Comparison of ENCODE assay signal across 21 mouse cellular contexts in the genomic region with DNA sequence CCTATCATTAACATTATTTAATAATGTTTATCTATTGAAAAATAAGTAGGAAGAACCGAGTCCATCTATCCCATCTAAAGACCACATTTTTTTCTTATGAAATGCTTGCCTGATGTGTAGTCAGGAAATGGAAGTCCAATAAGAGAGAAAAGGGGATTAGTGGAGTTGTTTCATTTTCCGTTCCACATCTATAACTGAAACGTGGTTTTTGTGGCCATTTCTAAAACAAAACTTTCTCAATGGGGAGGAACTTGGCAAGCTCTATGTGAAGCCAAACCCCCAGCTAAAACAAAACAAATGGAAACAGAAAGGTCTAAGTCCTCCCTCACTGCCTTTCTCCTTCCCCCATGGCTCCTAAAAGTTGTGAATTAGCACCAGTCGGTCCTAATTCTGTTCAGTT. TPM values are rescaled to one million over a fixed set of nuclear protein-coding genes. Genes with fewer than 3 reads are reported as not detected.
DNase-seq lines count a peak whose midpoint lies in the region; ATAC-seq and TF ChIP-seq lines count a peak whose summit lies in the region.
"Had no signal": no experiment of that assay in that cellular context is flagged by ENCODE, and none has a peak within 500 bp of the region (broad histone marks: within the 10 kb centered on the region; RNA-seq: fewer than 3 reads in every experiment).

No protein-coding gene starts in this region.

- ATAC-seq in forebrain, embryonic 12.5 days (ENCODE audit: low FRiP score) = no peak
- ATAC-seq: intestine, embryonic 15.5 days had no signal

- H3K27ac ChIP-seq in kidney, adult 2 months (ENCODE audit: insufficient read depth, low read depth, low read length) = no peak overlapping the region
- no peak overlapping the region for H3K27ac ChIP-seq in forebrain, embryonic 12.5 days
- H3K27ac ChIP-seq: embryonic facial prominence, embryonic 15.5 days; forebrain, embryonic 10.5 days; gastrocnemius, adult 2 months; hindbrain, embryonic 13.5 days; intestine, embryonic 15.5 days; kidney, embryonic 15.5 days; liver, embryonic 15.5 days had no signal

- H3K27me3 ChIP-seq in kidney, adult 2 months (replicated peaks; ENCODE audit: control insufficient read depth, insufficient read depth, low read length) = no peaks in the 10 kb centered on the region
- no peaks in the 10 kb centered on the region; the same call in 1 of the 2 replicates for H3K27me3 ChIP-seq in splenic B cell, adult 2 months (ENCODE audit: control insufficient read depth, insufficient read depth, low read length, poor library complexity, severe bottlenecking)
- no peaks in the 10 kb centered on the region for H3K27me3 ChIP-seq in forebrain, embryonic 12.5 days
- H3K27me3 ChIP-seq: embryonic facial prominence, embryonic 15.5 days; hindbrain, embryonic 13.5 days; intestine, embryonic 15.5 days; kidney, embryonic 15.5 days had no signal

- no peaks in the 10 kb centered on the region for H3K4me1 ChIP-seq in kidney, adult 2 months (ENCODE audit: control insufficient read depth, insufficient read depth, low read length)
- H3K4me1 ChIP-seq in forebrain, embryonic 12.5 days = peaks cover 12% of the 10 kb centered on the region

- DNase-seq in kidney, adult 2 months = peak; percentile 8
- DNase-seq in kidney, adult 11 months = no peak
- peak; percentile 56 for DNase-seq in Muller cell, postnatal 12 days (ENCODE audit: inconsistent ontology term)
- DNase-seq in induced T-regulatory cell, adult 2 months (ENCODE audit: low read depth) = peak; percentile 41
- DNase-seq in splenic B cell, adult 2 months (ENCODE audit: low read depth, low spot score) = peak; percentile 47
- DNase-seq in lung, postnatal 14 days = no peak
- DNase-seq in adrenal gland, adult 18-20 months (ENCODE audit: low spot score in 2 of 2) = no peak
- DNase-seq: gastrocnemius, adult 2 months; heart, postnatal 10 days; kidney, postnatal 4 days; layer of hippocampus, adult 9-11 months; midbrain, embryonic 14.5 days; thymus, postnatal 25 days had no signal

- 59% methylated on average over 4 of the region's 4 CpGs for WGBS in kidney, adult 2 months
- WGBS in forebrain, embryonic 12.5 days = 66% methylated on average over 4 of the region's 4 CpGs

- H3K9ac ChIP-seq in forebrain, embryonic 12.5 days = no peak overlapping the region
- H3K9ac ChIP-seq: embryonic facial prominence, embryonic 15.5 days; hindbrain, embryonic 13.5 days; intestine, embryonic 15.5 days; kidney, embryonic 15.5 days; liver, embryonic 15.5 days had no signal

- no peaks in the 10 kb centered on the region for H3K9me3 ChIP-seq in forebrain, embryonic 12.5 days
- H3K9me3 ChIP-seq: embryonic facial prominence, embryonic 15.5 days; forebrain, embryonic 10.5 days; hindbrain, embryonic 13.5 days; intestine, embryonic 15.5 days; kidney, embryonic 15.5 days; liver, embryonic 15.5 days had no signal

- no peak overlapping the region for H3K4me3 ChIP-seq in kidney, adult 2 months (ENCODE audit: insufficient read depth, low read depth, low read length)
- no peak overlapping the region for H3K4me3 ChIP-seq in forebrain, embryonic 12.5 days (replicated peaks)
- H3K4me3 ChIP-seq: embryonic facial prominence, embryonic 15.5 days; forebrain, embryonic 10.5 days; gastrocnemius, adult 2 months; hindbrain, embryonic 13.5 days; intestine, embryonic 15.5 days; kidney, embryonic 15.5 days; liver, embryonic 15.5 days had no signal

- H3K36me3 ChIP-seq in kidney, adult 2 months (ENCODE audit: control insufficient read depth, insufficient read depth, low read length) = no peaks in the 10 kb centered on the region
- no peaks in the 10 kb centered on the region for H3K36me3 ChIP-seq in splenic B cell, adult 2 months (ENCODE audit: control insufficient read depth, insufficient read depth, low read length, poor library complexity, severe bottlenecking)
- no peaks in the 10 kb centered on the region for H3K36me3 ChIP-seq in forebrain, embryonic 12.5 days (replicated peaks)
- H3K36me3 ChIP-seq: embryonic facial prominence, embryonic 15.5 days; forebrain, embryonic 10.5 days; hindbrain, embryonic 13.5 days; intestine, embryonic 15.5 days; kidney, embryonic 15.5 days; liver, embryonic 15.5 days had no signal

- no peak overlapping the region for H3K4me2 ChIP-seq in forebrain, embryonic 12.5 days
- H3K4me2 ChIP-seq: embryonic facial prominence, embryonic 15.5 days; heart, embryonic 11.5 days; hindbrain, embryonic 13.5 days; intestine, embryonic 15.5 days; kidney, embryonic 15.5 days; liver, embryonic 15.5 days had no signal

- TF ChIP-seq CTCF in kidney, adult 2 months (conservative IDR thresholded peaks at IDR 0.05; ENCODE audit: insufficient read depth, insufficient read length, low read depth, low read length) = no peak

- TF ChIP-seq POLR2A in kidney, adult 2 months (IDR thresholded peaks at IDR 0.05; ENCODE audit: low read depth, low read length) = no peak

RNA-seq across cellular contexts. Expression of a gene that starts 2.8 kb away (rescaled TPM):
- polyA plus RNA-seq in kidney, adult 2 months (2012; rRNA removed) = 2.7 and 3.6 TPM in 2 replicates
- 24.5 and 28.0 TPM in 2 replicates for polyA plus RNA-seq in forebrain, embryonic 12.5 days (2016; fragmentation: Nextera tagmentation; extraction: Ambion mirVana)
- 10 to 100 TPM; 23.3 to 26.4 TPM for total RNA-seq in adrenal gland, adult 18-20 months (2021)

Comparison
In these comparisons a context has a peak if more than half of its experiments do, and no peak if none do; other contexts are left out.
1. DNase-seq: peak in kidney, adult 2 months (single experiment), Muller cell, postnatal 12 days (single experiment), induced T-regulatory cell, adult 2 months (single experiment) and splenic B cell, adult 2 months (single experiment); none in kidney, adult 11 months (single experiment), lung, postnatal 14 days (single experiment) and adrenal gland, adult 18-20 months (0 of 2).